Mouse (Mus musculus) small intestine, adult 2 months (tissue): Measurements from ENCODE around the gene Ncam1.

Experiments
- CTCF ChIP-seq: fragments of 200-500 bp; IDR thresholded peaks from 2 replicates; pipeline ENCODE4 v1.5.1; 2012; ENCODE audit warnings: low read depth, mild to moderate bottlenecking, control low read depth, inconsistent platforms, low read length, moderate library complexity, mixed read lengths; ENCODE audit not compliant: insufficient replicate concordance, insufficient read length; ENCODE audit errors: extremely low read depth
- POLR2A ChIP-seq: fragments of 200-500 bp; IDR thresholded peaks from 2 replicates; pipeline ENCODE4 v1.6.1; 2012; ENCODE audit warnings: low read depth, mild to moderate bottlenecking, control low read depth, inconsistent platforms, low read length, moderate library complexity

GRCm38 (mm10) chr9:49834013-49834412 lies 35.3 kb upstream of the Ncam1 start:
- TF ChIP-seq POLR2A (no peak), CTCF (no peak)
